Mouse (Mus musculus) layer of hippocampus, adult 2 months (tissue): ENCODE measurements around the gene Lta. TPM values are rescaled to one million over a fixed set of nuclear protein-coding genes. Genes with fewer than 3 reads are reported as not detected.

Experiments used
- DNase-seq, 2 experiments: peaks; one replicate each; pipeline ENCODE4 v3.0.0; 2022; ENCODE audit warnings: low spot score in 2 of 2
- H3K27ac ChIP-seq: fragments of 200-600 bp; 2 replicates; pipeline ENCODE4 v1.8.1; 2022
- H3K4me3 ChIP-seq: fragments of 200-600 bp; 2 replicates; pipeline ENCODE4 v1.8.1; 2022; ENCODE audit warnings: mild to moderate bottlenecking
- CTCF ChIP-seq: fragments of 200-600 bp; conservative IDR thresholded peaks from 2 replicates; pipeline ENCODE4 v1.8.1; 2022; ENCODE audit warnings: antibody characterized with exemption, mild to moderate bottlenecking, moderate library complexity
- total RNA-seq, 2 experiments: library from RNA; stranded (reverse); gene quantifications; 2 replicates each; pipeline ENCODE4 v1.2.3; 2021

The Lta gene
- total RNA-seq, 2 experiments from 2014 or later, result 0.54 to 0.59 TPM

DNA sequence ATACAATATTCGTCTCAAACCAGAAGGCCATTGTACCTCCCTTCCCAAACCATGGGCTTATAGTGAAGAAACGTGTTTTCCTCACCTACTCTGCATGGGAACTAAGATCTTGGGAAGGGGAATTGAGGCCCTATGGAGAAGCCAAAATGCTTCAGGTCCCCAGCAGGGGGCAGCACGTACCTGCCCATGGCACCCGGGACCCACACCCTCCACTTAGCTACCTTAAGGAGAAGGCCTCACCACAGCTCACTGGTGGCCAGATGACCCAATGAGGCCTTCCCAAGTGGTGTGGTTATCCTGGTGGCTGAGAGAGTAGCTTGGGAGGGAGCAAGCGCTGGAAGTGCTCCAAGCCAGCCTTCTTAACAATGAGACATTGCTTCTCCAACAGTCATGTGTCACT lies 26.6 kb downstream of the Lta start:
- peak in 1 of 2 experiments; percentile 67 for DNase-seq
- H3K4me3 ChIP-seq, result no peak overlapping the region
- TF ChIP-seq CTCF, result peak; percentile 94
- no peak overlapping the region for H3K27ac ChIP-seq

DNA sequence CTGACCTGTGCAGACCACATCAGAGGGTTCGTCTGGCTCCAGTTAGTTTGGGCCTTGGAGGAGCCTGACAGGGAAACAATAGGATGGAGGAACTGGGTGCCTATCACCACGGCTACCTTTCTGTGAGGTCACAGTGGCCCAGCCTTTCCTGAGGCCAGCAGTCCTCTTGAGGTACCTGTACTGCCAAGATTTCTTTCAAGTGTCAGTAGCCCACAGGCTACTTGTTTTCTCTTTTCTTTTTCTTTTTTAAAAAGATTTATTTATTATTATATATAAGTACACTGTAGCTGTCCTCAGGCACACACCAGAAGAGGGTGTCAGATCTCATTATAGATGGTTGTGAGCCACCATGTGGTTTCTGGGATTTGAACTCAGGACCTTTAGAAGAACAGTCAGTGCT lies 29.2 kb downstream of the Lta start, which contains the start of gene Aif1:
TSS of gene Aif1 (minus strand) at position 101 of the 400 bp plus-strand sequence.
- no peak for TF ChIP-seq CTCF

DNA sequence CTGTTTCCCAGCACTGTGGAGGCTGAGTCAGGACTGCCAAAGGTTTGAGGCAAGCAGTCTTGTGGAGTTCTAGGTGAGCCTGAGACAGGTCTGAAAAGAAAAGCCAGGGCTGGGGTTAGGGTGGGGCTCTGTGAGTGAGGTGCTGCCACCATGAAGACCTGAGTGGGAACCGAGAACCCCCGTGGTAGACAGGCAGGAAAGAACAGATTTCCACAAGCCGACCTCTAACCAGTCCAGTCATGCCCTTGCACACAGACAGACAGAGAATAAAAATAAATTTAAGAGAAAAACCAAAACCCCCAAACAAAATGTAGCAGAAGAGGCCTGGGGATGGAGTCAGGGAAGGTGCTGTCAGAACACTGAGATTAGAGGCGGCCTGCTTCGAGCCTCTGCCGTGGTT lies 29.8 kb downstream of the Lta start:
- no peak overlapping the region for H3K27ac ChIP-seq
- no peak for TF ChIP-seq CTCF
- DNase-seq, result no peak
- H3K4me3 ChIP-seq, result no peak overlapping the region

More for the DNA sequence above, 29.2 kb downstream of the Lta start, which contains the start of gene Aif1:
- H3K4me3 ChIP-seq, result no peak within 1 kb of the TSS
- no peak within 1 kb of the TSS for H3K27ac ChIP-seq
- DNase-seq, result no peak

DNA sequence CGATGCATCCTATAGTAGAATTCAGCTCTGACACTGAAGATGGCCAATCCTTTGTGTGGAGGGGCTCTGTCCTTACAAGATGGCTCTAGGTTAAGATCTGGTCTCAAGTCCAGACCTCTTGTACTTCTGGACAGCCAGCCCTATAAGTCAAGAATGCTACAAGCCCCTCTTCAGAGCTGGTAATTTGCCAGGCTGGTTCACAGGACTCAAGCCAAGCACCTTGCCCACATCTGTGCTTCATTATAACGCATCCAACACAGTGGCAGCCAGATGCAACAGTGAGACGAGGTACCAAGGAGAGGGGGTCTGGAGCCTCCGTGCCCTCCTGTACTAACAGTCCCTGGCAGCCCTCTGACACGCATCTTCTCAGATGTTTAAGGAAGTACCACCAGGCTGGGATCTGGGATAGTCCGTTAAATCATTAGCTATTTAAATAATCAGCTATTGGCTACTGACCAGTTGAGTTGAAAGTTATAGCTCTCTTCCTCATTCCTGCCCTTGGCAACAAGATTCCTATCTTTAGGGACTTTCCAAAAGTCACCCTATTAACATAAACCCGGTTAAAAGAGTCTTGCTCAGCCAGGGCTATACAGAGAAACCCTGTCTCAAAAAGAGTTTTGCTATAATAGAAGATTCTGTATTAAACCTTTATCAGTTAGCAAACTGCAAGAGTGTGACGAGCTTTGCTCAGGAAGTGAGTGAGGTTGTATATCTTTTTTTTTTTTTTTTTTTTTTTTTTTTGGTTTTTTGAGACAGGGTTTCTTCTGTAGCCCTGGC lies 30.8 kb downstream of the Lta start:
- no peak for DNase-seq
- peak overlapping the region; percentile 52; the same call in 1 of the 2 replicates for H3K27ac ChIP-seq
- no peak overlapping the region for H3K4me3 ChIP-seq
- no peak for TF ChIP-seq CTCF

DNA sequence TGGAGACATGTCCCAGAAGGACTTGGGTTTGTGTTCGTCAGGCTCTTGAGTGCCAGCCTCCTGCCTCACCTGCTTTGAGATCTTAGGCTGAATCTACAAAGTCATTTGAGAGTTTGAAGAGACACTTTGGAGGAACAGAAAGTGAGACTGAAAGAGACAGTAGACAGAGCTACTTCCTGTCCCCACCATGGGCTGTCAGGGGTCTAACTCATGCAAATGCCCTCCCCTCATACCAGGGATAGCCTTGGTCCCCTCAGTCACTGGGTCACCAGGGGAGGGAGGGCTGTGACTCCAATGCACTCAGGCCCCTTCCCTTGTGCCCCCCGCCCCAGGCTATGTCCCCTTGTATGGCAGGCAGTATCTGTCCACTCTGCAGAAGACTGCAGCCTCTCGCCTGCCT lies 31.8 kb downstream of the Lta start:
- TF ChIP-seq CTCF, result no peak
- no peak overlapping the region for H3K4me3 ChIP-seq
- DNase-seq, result no peak
- H3K27ac ChIP-seq, result peak overlapping the region; percentile 52

DNA sequence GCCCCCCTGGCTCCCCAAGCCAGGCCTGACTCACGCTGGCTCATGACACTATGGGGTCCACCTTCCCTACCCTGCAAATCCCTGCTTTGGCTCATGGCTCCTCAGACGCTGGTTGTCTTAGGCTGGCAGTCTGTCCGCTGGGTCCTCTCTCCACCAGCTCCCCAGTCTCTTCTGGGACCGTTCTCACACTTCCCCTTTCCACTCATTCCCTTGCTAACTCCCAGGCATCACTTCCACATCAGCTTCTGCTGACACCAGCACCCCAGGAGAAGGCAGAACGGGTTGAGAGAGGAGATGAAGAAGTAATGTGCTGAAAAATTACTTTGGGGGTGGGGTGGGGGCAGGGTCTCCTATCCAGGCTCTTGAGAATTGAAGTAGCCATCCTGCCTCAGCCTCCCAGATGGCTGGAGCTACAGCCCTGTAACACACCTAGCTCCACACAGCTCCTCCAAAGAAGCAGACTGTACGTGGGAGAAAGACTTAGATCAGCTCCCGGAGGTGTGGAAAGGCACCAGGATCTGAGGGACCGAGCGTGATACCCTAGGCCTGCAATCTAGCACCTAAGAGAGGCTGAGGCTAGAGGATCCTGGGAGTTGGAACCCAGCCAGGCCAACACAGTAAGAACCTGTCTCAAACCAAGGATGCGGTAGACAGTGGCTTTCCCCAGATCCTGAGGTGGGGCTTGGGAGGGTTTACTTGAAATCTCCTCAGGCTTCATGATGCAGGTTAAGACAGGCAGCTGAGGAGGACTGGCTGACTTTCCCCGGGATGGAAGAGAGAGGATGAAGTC lies 32.5 kb downstream of the Lta start:
- Histone ChIP-seq H3K27ac (peak overlapping the region; percentile 67), H3K4me3 (no peak overlapping the region; the same call in 1 of the 2 replicates)
- no peak for TF ChIP-seq CTCF
- no peak for DNase-seq

DNA sequence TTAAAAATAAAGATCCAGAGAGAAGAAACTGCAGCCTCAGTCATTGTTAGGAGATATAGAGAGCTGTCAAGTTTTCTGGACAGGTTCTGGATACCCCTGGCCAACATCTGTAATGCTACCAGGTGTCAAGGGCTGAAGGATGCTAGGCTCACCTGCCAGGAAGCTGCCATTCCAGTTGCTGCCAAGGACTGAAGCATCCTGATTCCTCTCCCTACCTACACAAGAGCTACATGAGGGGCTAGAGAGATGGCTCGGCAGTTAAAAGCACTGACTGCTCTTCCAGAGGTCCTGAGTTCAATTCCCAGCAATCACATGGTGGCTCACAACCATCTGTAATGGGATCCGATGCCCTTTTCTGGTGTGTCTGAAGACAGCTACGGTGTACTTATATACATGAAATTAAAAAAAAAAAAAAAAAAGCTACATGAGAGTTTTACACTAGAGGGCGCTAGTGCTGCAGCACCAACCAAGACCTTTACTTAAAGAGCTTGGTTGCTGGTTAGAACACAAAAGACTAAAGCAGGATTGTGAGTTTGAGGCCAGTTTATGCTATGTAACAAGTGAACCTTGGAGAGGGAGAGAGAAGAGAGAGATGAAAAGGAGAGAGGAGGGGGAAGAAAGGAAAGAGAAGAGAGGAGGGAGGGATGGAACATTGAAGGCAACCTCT lies 36.5 kb downstream of the Lta start:
- peak overlapping the region; percentile 81 for H3K27ac ChIP-seq
- DNase-seq, result no peak
- no peak overlapping the region for H3K4me3 ChIP-seq
- TF ChIP-seq CTCF, result peak; percentile 85

DNA sequence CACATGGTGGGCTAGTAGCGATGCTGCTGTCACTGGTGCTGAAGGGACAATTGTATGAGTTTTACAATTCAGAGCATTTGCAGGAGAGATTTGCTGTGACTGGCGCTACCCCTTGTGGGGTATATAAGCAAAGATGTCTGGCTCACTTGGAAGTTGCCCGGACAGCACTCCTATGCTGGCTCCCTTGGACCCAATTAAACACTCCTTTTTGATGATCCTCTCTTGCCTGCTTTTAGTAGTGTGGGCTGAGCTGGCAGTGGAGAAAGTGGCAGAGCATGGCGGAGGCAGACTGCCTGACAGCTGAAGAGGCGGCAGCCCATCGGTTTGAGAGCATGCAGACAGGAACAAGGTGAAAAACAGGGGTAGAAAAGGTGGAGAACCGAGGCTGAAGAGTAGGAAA lies 37.4 kb downstream of the Lta start:
- TF ChIP-seq CTCF, result no peak
- H3K4me3 ChIP-seq, result no peak overlapping the region
- peak overlapping the region; percentile 81 for H3K27ac ChIP-seq
- no peak for DNase-seq

DNA sequence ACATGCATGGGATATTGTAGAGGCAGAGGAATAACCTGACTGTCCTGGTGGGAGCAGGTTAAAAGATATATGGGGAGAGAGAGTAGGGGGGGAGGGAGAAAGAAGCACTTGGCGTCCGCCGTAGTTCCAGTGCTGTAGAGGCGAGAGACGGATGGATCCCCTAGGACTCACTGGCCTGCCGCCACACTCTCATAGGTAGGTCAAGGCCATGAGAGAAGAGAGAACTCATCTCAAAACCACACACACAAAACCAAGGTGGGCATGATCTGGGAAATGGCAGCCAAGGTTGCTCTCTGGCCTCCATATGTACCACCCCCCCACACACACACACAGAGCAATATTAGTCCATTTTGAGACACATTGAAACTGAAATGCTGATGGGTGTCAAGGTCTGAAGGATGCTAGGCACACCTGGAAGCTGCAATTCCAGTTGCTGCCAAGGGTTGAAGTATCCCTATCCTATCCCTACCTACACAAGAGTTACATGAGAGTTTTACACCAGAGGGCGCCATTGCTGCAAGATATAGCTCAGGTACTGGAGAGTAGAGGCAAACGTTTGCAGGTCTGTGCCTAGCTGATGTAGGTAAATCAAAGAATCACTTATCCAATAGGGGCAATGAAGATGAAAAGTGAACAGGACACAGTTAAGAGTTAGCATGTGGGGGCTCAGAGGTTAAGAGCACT lies 38.7 kb downstream of the Lta start:
- peak; percentile 79 for TF ChIP-seq CTCF
- DNase-seq, result peak; percentile 60 to 70
- Histone ChIP-seq H3K27ac (peak overlapping the region; percentile 99), H3K4me3 (no peak overlapping the region)

DNA sequence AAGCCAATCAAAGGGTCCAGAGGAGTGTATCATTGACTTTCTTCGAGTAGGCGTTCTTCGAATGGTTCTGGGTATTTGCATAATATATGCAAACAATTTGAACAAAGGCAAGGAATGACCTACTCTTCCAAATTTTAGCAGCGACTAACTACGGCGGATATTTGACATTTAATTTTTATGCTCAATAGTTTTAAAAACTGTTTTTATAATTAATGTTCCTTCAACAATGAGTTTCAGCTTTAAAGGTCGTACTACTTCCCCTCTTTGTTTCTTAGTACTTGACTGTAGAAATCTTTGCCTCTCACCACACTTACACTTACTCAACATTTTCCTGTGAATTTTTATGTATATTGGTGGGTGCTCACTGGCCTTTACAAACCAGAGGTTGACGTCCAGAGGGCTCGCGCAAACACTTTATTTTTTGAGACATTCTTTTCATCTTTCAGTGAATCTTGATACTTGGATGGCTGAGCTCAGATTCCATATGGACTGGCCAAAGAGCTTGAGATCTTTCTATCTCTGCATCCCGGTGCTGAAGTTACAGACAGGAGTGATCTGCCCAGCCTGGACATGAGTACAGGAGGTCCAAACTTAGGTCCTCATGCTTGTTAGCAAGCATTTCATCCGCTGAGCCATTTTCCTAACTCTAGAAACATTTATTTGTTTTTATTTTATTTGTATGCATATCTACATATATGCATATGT lies 39.5 kb downstream of the Lta start:
- H3K4me3 ChIP-seq, result peak overlapping the region; percentile 89
- no peak for DNase-seq
- TF ChIP-seq CTCF, result no peak
- H3K27ac ChIP-seq, result peak overlapping the region; percentile 99

DNA sequence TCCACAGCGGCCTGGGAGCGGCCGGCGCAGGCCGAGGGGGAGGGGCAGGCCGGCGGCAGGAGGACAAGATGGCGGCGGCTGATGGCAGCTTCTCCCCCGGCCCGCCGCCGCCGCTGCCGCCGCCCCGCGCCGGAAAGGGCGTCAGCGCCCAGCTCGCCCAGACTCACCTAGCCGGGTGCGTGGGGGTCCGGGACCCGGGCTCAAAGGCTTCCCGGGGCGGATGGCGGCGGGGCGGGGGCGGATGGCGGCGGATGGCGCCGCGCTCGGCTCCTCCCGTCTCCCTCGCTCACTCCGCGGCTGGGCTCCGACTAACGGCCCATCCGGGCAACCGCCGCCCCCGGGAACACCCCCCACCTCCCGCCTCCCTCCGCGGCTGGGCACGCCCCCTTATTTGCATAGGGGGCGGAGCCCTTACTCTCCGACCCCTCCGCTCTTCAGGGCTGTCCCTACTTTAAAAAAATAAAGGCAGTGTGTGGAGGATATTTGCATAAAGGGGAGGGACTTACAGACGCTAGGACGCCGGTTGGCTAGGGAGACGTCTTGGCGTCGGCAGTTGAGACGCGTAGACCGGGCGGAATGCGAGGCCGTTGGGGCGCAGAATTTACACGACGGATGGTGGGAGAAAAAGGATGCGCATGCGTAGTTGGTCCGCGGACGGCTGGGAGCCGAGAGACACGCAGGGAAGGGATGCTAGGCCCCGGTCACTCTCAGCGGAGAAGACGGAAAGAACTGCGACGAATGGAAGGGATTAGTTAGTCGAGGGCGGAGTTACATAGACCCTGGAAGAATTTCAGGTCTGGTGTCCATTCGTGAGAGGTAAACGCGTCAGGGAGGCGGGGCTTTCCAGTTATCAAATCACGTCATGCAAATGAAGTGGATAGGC lies 40.3 kb downstream of the Lta start, which contains the start of gene Prrc2a:
TSS of gene Prrc2a (minus strand) at position 330 of the 883 bp plus-strand sequence.
- Histone ChIP-seq H3K27ac (peak within 1 kb of the TSS; percentile 99), H3K4me3 (peak within 1 kb of the TSS; percentile 89)
- TF ChIP-seq CTCF, result no peak; the same call in 1 of the 2 replicates
- peak; percentile 98 to 99 for DNase-seq
